Mouse (Mus musculus) retina, postnatal 1 day (tissue): Measurements from ENCODE around the gene Vmn1r116.
"Not testable (repeated sequence)": the region's sequence is repeated elsewhere in the genome, so short reads cannot be mapped to it uniquely, and the experiment has no call there.

ENCODE experiments used
- DNase-seq: peaks from one replicate; pipeline ENCODE4 v3.0.0-alpha.2; 2012

Gene Vmn1r116

DNA sequence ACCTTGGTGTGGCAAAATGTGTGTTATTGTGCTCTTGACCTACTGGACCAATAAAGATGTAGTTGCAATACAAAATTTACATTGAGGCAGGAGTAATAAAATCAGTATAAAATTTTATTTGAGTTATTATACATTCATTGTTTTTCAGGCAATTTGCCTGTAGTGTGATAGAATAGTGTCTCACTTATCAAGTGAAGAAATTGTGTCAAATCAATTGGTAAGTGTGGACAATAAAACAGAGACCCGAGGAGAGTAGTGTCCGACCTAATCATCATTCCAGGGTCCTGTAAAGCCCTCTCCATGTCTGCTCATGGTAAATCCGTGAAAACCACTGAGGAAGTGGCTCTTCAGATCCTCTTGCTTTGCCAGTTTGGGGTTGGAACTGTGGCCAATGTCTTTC is at the start of gene Vmn1r116:
Gene Vmn1r116 (plus strand): TSS at position 301 of the 400 bp plus-strand sequence.
- DNase-seq = not testable (repeated sequence)

DNA sequence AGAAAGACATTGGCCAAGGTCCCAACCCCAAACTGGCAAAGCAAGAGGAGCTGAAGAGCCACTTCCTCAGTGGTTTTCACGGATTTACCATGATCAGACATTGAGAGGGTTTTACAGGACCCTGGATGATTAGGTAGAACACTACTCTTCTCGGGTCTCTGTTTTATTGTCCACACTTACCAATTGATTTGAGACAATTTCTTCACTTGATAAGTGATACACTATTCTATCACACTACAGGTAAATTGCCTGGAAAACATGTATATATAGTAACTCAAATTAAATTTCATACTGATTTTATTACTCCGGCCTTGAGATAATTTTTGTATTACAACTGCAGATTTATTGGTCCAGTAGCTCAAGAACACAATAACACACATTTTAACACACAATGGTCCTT is 27.2 kb upstream of the Vmn1r116 start, which contains the start of gene Vmn1r115:
Gene Vmn1r115 (minus strand): TSS at position 101 of the 400 bp plus-strand sequence.
- DNase-seq = not testable (repeated sequence)

DNA sequence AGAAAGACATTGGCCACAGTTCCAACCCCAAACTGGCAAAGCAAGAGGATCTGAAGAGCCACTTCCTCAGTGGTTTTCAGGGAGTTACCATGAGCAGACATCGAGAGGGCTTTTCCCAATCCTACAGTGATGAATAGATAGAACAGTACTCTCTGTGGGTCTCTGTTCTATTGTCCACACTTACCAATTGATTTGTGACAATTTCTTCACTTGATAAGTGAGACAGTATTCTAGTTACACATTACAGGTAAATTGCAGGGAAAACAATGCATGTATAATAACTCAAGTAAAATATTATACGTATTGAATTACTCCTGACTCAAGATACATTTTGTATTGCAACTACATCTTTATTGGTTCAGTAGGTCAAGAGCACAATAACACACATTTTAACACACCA is 12.0 kb downstream of the Vmn1r116 start, which contains the start of gene Vmn1r117:
Gene Vmn1r117 (minus strand): TSS at position 101 of the 400 bp plus-strand sequence.
- not testable (repeated sequence) for DNase-seq

DNA sequence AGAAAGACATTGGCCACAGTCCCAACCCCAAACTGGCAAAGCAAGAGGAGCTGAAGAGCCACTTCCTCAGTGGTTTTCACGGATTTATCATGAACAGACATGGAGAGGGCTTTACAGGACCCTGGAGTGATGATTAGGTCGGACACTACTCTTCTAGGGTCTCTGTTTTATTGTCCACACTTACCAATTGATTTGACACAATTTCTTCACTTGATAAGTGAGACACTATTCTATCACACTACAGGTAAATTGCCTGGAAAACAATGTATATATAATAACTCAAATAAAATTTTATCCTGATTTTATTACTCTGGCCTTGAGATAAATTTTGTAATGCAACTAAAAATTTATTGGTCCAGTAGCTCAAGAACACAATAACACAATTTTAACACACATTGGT is 40.2 kb downstream of the Vmn1r116 start, which contains the start of gene Vmn1r118:
Gene Vmn1r118 (minus strand): TSS at position 101 of the 400 bp plus-strand sequence.
- not testable (repeated sequence) for DNase-seq
